Mouse (Mus musculus): ENCODE measurements around the gene Shank2. TPM values are rescaled to one million over a fixed set of nuclear protein-coding genes. Genes with fewer than 3 reads are reported as not detected.

Gene Shank2
- total RNA-seq, 4 experiments from 2014 or later, result 100 to 137 (median 119) TPM

GRCm38 (mm10) chr7:144324077-144324476 is 322.3 kb downstream of the Shank2 start:
- no peak for DNase-seq (ENCODE audit: low spot score in 2 of 2)

GRCm38 (mm10) chr7:144324861-144325260 is 323.1 kb downstream of the Shank2 start:
- DNase-seq (ENCODE audit: low spot score in 2 of 2), result no peak

DNA sequence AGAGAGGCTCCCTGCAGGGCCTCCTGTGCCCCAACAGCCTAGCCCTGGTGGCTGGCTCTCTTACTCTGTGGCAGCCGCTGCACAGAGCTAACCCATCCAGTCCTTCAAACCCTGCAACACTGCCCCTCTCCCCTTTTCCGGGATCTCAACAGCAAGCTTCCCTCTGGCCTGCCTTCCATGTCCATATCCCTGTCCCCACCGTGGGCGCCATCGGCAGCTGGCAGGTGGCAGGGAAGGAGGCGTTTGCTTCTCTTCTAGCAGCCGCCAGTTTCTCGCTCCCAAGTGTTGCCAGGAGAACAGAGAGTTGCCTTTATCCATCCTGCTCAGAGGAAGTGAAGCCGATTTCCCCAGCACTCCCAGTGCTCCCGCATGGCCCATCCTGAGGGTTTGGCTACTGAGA is 323.9 kb downstream of the Shank2 start:
- DNase-seq (ENCODE audit: low spot score in 2 of 2), result peak; percentile 57 to 65

- no peak for DNase-seq (ENCODE audit: low spot score in 2 of 2)
Observed at GRCm38 (mm10) chr7:144329403-144329890, 327.7 kb downstream of the Shank2 start.

- no peak for DNase-seq (ENCODE audit: low spot score in 2 of 2)
Observed at GRCm38 (mm10) chr7:144336626-144337025, 334.9 kb downstream of the Shank2 start.

DNA sequence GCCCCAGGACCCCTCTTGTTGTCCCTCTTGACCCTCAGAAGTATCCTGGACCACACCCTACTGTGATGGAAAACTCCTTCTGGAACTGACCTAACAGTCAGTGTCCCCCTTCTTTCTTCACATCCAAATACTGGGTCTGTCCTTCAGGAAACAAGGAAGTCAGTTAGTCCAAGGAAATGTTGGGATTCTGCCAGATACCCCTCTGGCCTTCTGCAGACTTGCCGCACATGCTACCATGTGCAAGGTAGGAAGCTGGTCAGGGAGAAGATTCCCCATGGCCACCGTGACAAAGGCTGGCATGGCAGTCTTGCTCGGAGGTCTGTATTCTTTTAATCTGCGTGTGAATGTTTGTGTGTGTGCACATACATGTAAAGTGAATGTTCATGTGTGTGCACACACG is 337.0 kb downstream of the Shank2 start:
- DNase-seq (ENCODE audit: low spot score in 2 of 2), result no peak

GRCm38 (mm10) chr7:144340376-144340775 is 338.6 kb downstream of the Shank2 start:
- DNase-seq (ENCODE audit: low spot score in 2 of 2), result no peak

DNA sequence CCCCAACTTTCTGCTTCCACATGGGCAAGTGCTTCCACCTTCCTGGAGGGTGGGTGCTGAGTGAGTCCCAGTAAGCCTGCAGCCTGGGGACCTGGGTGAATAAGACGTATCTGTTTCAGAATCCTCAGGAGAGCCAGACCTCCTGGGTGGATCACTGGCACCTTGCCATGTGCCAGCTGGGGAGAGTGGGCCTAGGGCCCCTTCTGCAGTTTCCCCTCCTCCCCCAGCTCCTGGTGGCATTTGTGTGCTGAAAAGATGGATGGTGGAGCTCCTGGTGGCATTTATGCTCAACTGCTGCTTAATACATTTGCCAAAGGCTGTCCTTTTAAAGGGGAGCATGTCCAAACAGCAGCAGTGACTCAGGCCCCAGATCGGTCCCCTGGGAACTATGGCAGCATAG is 364.4 kb downstream of the Shank2 start:
- DNase-seq (ENCODE audit: low spot score in 2 of 2), result peak; percentile 47 to 48

DNA sequence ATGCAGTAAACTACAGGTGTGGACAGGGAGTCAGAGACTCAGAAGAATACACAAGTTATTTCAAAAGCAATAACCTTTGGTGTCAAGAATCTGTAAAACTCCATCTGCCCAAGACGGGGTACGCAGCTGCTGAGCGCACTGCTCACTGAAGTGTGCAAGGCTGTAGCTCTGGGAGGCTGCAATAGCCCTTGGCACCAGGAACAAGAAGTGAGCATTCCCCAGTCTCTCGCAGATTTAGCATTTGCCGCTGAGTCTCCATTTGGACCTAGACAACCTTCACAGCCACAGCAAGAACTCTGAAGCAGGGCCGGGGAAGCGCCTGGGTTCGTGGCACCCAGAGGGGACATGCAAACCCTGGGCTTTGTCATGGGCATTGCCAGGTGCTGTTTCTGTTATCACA is 371.3 kb downstream of the Shank2 start:
- no peak for DNase-seq (ENCODE audit: low spot score in 2 of 2)

DNA sequence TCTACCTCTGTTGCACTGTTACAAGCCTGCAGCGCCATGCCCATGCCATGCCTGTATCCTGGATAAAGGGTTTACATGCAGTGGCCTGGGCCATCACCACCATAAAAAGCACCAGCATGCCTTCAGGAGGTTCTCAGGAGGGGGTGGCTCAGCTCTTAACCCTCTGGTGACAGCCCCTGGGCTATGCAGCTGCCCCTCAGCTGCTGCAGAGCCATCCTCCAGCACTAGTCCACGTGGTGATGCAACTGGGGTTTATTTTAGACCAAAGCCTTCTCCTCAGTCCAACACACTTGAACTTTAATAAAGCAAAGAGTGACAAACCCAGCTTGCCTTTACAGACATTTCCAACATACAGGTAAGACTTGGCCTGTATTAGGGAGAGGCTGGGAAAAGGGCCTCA is 373.8 kb downstream of the Shank2 start:
- DNase-seq (ENCODE audit: low spot score in 2 of 2), result no peak

DNA sequence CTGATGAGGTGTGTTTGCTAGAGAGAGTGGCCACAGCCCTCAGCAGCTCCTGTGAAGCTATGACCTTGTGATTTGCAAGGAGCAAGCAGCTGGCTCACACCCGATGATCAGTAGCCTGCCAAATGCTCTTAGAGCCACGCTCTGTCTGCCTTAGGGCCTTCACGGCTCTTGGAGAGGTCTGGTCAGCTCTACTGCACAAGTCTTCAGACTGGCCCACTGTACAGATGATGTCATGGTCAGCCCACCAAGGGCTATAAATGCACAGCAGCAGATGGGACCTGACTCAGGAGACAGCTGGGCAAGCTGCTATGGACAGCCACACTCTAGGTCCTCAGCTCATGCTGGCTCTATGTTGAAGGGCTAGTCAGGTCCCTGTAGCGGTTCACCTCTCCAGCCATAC is 376.5 kb downstream of the Shank2 start:
- no peak for DNase-seq (ENCODE audit: low spot score in 2 of 2)

DNA sequence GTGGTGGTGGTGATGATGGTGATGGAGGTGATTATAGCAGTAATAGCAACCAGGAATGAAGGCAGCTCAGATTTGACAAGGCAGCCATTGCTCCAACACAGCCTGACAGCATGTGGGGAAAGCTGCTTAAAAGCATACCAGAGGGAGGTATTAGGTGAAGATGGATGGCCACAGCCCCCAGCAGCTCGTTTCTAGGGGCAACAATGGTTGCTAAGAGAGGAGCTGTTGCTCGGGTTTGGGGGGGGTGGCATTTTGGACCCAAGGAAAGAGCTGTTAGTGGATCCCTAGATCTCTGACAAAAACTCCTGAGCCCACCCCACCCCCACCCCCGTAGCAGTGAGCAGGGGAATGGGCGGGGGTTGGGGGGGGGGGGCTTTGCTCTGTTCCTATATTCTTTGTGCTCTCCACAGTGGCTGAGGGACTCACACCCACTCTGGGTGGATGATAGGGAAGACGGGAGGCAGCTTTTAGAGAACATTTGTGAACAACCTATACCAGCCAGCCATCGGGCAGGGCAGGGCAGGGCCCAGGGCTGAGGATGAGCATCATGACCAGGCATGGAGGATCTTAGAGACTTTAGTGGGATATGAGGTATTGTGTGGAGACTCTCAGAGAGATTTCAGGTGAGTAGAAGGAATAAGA is 377.6 kb downstream of the Shank2 start:
- DNase-seq (ENCODE audit: low spot score in 2 of 2), result no peak

DNA sequence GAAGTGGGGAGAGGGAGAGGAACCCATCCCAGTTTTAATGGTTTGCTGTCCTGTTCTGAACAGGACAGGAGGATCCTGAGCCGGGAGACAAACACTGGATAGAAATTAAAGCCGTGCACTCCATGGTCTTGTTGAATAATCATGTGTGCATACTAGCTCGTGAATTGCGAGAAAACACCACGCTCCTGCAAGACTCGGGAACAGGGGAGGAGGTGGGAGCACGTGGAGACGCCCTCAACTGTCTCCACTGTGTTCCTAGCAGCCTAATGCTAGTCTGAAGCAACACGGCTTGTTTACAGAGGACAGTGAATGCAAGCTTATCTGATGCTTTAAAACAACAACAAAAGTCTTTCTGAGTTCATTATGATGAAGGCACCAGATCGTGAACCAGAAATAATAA is 379.9 kb downstream of the Shank2 start:
- no peak for DNase-seq (ENCODE audit: low spot score in 2 of 2)

- no peak for DNase-seq (ENCODE audit: low spot score in 2 of 2)
Observed at GRCm38 (mm10) chr7:144387537-144387936, 385.8 kb downstream of the Shank2 start.

GRCm38 (mm10) chr7:144389704-144390103 is 388.0 kb downstream of the Shank2 start:
- DNase-seq (ENCODE audit: low spot score in 2 of 2), result no peak

DNA sequence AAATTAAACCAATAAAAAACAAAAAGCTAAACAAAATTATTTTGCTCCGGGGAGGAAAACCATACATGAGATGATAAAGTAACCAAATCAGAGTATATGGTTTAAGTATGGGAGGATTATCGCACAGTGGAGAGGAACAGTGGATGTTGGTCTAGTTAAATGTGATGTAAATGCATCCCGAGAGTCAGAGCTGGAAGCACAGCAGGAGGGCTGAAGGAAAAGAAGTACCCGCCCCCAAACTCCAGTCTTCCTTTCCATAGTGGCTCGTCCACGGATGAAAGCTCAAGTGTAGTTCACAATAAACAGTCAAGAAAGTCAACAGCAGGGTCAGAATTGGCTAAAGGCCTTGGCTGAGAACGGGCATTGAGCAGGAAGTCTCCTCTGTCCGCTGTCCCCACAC is 388.9 kb downstream of the Shank2 start:
- DNase-seq (ENCODE audit: low spot score in 2 of 2), result no peak

DNA sequence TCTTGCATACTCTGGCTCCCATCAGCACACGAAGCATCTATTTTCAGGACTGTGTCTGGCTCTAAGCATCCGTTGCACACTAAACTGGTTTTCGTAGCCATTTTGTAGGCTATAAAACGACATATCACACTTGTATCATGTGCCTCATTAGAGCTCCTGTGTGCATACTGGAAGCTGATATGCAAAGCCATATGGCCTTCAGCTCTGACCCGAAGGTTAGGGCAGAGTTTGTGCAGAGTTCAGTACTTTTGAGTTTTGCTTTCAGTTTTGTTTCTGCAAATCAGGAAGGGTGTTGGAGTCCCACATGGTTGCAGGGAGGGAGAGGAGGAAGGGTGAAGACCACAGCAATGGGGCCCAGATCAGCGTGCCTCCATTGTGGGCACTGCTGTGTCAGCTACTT is 390.0 kb downstream of the Shank2 start:
- DNase-seq (ENCODE audit: low spot score in 2 of 2), result no peak

GRCm38 (mm10) chr7:144402492-144402891 is 400.8 kb downstream of the Shank2 start:
- DNase-seq (ENCODE audit: low spot score in 2 of 2), result no peak

GRCm38 (mm10) chr7:144407675-144408074 is 405.9 kb downstream of the Shank2 start:
- no peak for DNase-seq (ENCODE audit: low spot score in 2 of 2)

GRCm38 (mm10) chr7:144408464-144409000 is 406.8 kb downstream of the Shank2 start:
- no peak for DNase-seq (ENCODE audit: low spot score in 2 of 2)

GRCm38 (mm10) chr7:144409682-144410081 is 408.0 kb downstream of the Shank2 start:
- no peak for DNase-seq (ENCODE audit: low spot score in 2 of 2)

GRCm38 (mm10) chr7:144411967-144412906 is 410.5 kb downstream of the Shank2 start:
- DNase-seq (ENCODE audit: low spot score in 2 of 2), result no peak

Measured in layer of hippocampus, adult 8-10 months (tissue).